Mouse (Mus musculus) hindbrain, embryonic 14.5 days (tissue): ENCODE results near the gene Map7. TPM values are rescaled to one million over a fixed set of nuclear protein-coding genes. Genes with fewer than 3 reads are reported as not detected.
A peak's percentile ranks its signal among the peaks of the same experiment; 100 is the strongest.

Source experiments
- ATAC-seq: fragments of 200-750 bp; cut with Nextera tagmentation; 2 replicates; pipeline ENCODE4 v1.8.0; 2017; ENCODE audit warnings: moderate number of reproducible peaks, mild to moderate bottlenecking, moderate TSS enrichment, moderate library complexity; ENCODE audit not compliant: low FRiP score
- DNase-seq: peaks from one replicate; pipeline ENCODE4 v3.0.0-alpha.2; 2015; ENCODE audit warnings: low spot score
- H3K27ac ChIP-seq: fragments of 300-500 bp; sonication (generic); 2 replicates; pipeline ENCODE4 v1.5.1; 2014; ENCODE audit warnings: mild to moderate bottlenecking, moderate library complexity
- H3K27me3 ChIP-seq: fragments of 300-500 bp; sonication (generic); 2 replicates; pipeline ENCODE4 v1.6.1; 2014; ENCODE audit warnings: mild to moderate bottlenecking, low read length, mixed read lengths; ENCODE audit not compliant: control insufficient read depth, insufficient read depth
- H3K36me3 ChIP-seq: fragments of 300-500 bp; sonication (generic); replicated peaks from 2 replicates; pipeline ENCODE4 v1.6.1; 2014; ENCODE audit not compliant: control insufficient read depth, insufficient read depth
- H3K4me1 ChIP-seq: fragments of 300-500 bp; sonication (generic); replicated peaks from 2 replicates; pipeline ENCODE4 v1.6.1; 2014; ENCODE audit warnings: antibody characterized with exemption, low read length, mixed read lengths; ENCODE audit not compliant: control insufficient read depth, insufficient read depth
- H3K4me2 ChIP-seq: fragments of 300-500 bp; sonication (generic); replicated peaks from 2 replicates; pipeline ENCODE4 v1.6.1; 2014; ENCODE audit warnings: mild to moderate bottlenecking, moderate library complexity
- H3K4me3 ChIP-seq: fragments of 300-500 bp; sonication (generic); replicated peaks from 2 replicates; pipeline ENCODE4 v1.5.1; 2014; ENCODE audit warnings: mild to moderate bottlenecking, low read length
- H3K9ac ChIP-seq: fragments of 300-500 bp; sonication (generic); 2 replicates; pipeline ENCODE4 v1.6.1; 2014
- H3K9me3 ChIP-seq: fragments of 300-500 bp; sonication (generic); 2 replicates; pipeline ENCODE4 v1.6.1; 2016; ENCODE audit warnings: low read length; ENCODE audit not compliant: control insufficient read depth
- WGBS: fragments of 180-500 bp; shearing (Covaris S2); extraction: QIAGEN DNeasy Blood & Tissue Kit; methylation state at CpG from one replicate; pipeline ENCODE4 v1.1.7; 2014; 5-methylcytosine and 5-hydroxymethylcytosine counted together
- polyA plus RNA-seq: library from polyadenylated mRNA; unstranded; fragments of >200 nt; fragmentation: Nextera tagmentation; extraction: Ambion mirVana; gene quantifications from 2 replicates; pipeline ENCODE4 v1.2.1, GENCODE M21; 2014

The Map7 gene
- polyA plus RNA-seq, 1 experiment from 2014 or later: 8.7 TPM

GRCm38 (mm10) chr10:20257054-20257643 lies 108.9 kb downstream of the Map7 start:
- Histone ChIP-seq H3K36me3 (no peaks in the 10 kb centered on the region), H3K4me2 (no peak overlapping the region), H3K4me1 (no peaks in the 10 kb centered on the region), H3K4me3 (no peak overlapping the region), H3K9ac (no peak overlapping the region), H3K27ac (no peak overlapping the region), H3K9me3 (no peaks in the 10 kb centered on the region), H3K27me3 (no peaks in the 10 kb centered on the region)
- WGBS: 91% methylated on average over 14 of the region's 14 CpGs
- no peak for DNase-seq
- no peak for ATAC-seq

GRCm38 (mm10) chr10:20257721-20258720 lies 109.8 kb downstream of the Map7 start:
- Histone ChIP-seq H3K4me1 (no peaks in the 10 kb centered on the region), H3K36me3 (no peaks in the 10 kb centered on the region)
- DNase-seq: no peak

GRCm38 (mm10) chr10:20259476-20259875 lies 111.2 kb downstream of the Map7 start:
- no peaks in the 10 kb centered on the region for H3K4me1 ChIP-seq
- no peak overlapping the region for H3K4me2 ChIP-seq
- no peak overlapping the region for H3K4me3 ChIP-seq
- DNase-seq (no peak), ATAC-seq (no peak)
- no peaks in the 10 kb centered on the region for H3K36me3 ChIP-seq
- no peaks in the 10 kb centered on the region for H3K9me3 ChIP-seq
- no peaks in the 10 kb centered on the region for H3K27me3 ChIP-seq
- 81% methylated on average over 2 of the region's 2 CpGs for WGBS
- no peak overlapping the region for H3K9ac ChIP-seq
- H3K27ac ChIP-seq: no peak overlapping the region

More at GRCm38 (mm10) chr10:20257721-20258720, 109.8 kb downstream of the Map7 start:
- no peak for ATAC-seq
- Histone ChIP-seq H3K9ac (no peak overlapping the region), H3K27me3 (no peaks in the 10 kb centered on the region), H3K27ac (no peak overlapping the region), H3K9me3 (no peaks in the 10 kb centered on the region), H3K4me2 (no peak overlapping the region), H3K4me3 (no peak overlapping the region)
- 89% methylated on average over 15 of the region's 15 CpGs for WGBS

GRCm38 (mm10) chr10:20262896-20263295 lies 114.6 kb downstream of the Map7 start:
- WGBS: 96% methylated on average over 6 of the region's 6 CpGs

GRCm38 (mm10) chr10:20264479-20264878 lies 116.2 kb downstream of the Map7 start:
- Histone ChIP-seq H3K4me3 (no peak overlapping the region), H3K27ac (no peak overlapping the region), H3K4me2 (no peak overlapping the region), H3K9me3 (no peaks in the 10 kb centered on the region), H3K9ac (no peak overlapping the region), H3K36me3 (no peaks in the 10 kb centered on the region), H3K4me1 (no peaks in the 10 kb centered on the region), H3K27me3 (no peaks in the 10 kb centered on the region)
- ATAC-seq (no peak), DNase-seq (no peak)
- 78% methylated on average over 7 of the region's 7 CpGs for WGBS

More at GRCm38 (mm10) chr10:20262896-20263295, 114.6 kb downstream of the Map7 start:
- Histone ChIP-seq H3K4me1 (no peaks in the 10 kb centered on the region), H3K4me2 (no peak overlapping the region), H3K36me3 (no peaks in the 10 kb centered on the region), H3K4me3 (no peak overlapping the region), H3K27me3 (no peaks in the 10 kb centered on the region), H3K9ac (no peak overlapping the region), H3K9me3 (no peaks in the 10 kb centered on the region), H3K27ac (no peak overlapping the region)
- DNase-seq: no peak
- no peak for ATAC-seq

- H3K27ac ChIP-seq: no peak overlapping the region
- no peak overlapping the region for H3K9ac ChIP-seq
- H3K9me3 ChIP-seq: no peaks in the 10 kb centered on the region
- no peak overlapping the region for H3K4me2 ChIP-seq
- WGBS: 76% methylated on average over 10 of the region's 10 CpGs
- H3K27me3 ChIP-seq: no peaks in the 10 kb centered on the region
- ATAC-seq (no peak), DNase-seq (no peak)
- H3K4me3 ChIP-seq: no peak overlapping the region
- no peaks in the 10 kb centered on the region for H3K36me3 ChIP-seq
- H3K4me1 ChIP-seq: no peaks in the 10 kb centered on the region
These were observed 118.8 kb downstream of the Map7 start for GRCm38 (mm10) chr10:20267032-20267431.

- Histone ChIP-seq H3K9me3 (no peaks in the 10 kb centered on the region), H3K36me3 (no peaks in the 10 kb centered on the region), H3K9ac (no peak overlapping the region), H3K4me2 (no peak overlapping the region), H3K4me1 (no peaks in the 10 kb centered on the region), H3K4me3 (no peak overlapping the region), H3K27me3 (no peaks in the 10 kb centered on the region), H3K27ac (no peak overlapping the region)
- DNase-seq (no peak), ATAC-seq (0 out of 2 replicates have a peak, but pooled peaks have one; percentile 2)
- WGBS: 63% methylated on average over 7 of the region's 7 CpGs
These were observed 120.7 kb downstream of the Map7 start for GRCm38 (mm10) chr10:20268945-20269344.

GRCm38 (mm10) chr10:20272380-20272779 lies 124.1 kb downstream of the Map7 start:
- no peak overlapping the region for H3K4me3 ChIP-seq
- H3K4me2 ChIP-seq: no peak overlapping the region

GRCm38 (mm10) chr10:20273278-20273677 lies 125.0 kb downstream of the Map7 start:
- Histone ChIP-seq H3K9me3 (no peaks in the 10 kb centered on the region), H3K36me3 (no peaks in the 10 kb centered on the region), H3K9ac (no peak overlapping the region), H3K27ac (no peak overlapping the region), H3K4me1 (no peaks in the 10 kb centered on the region), H3K4me2 (0 out of 2 replicates have a peak overlapping the region, but pooled peaks have one; percentile 10), H3K27me3 (no peaks in the 10 kb centered on the region), H3K4me3 (no peak overlapping the region)
- no peak for DNase-seq
- WGBS: 59% methylated on average over 15 of the region's 15 CpGs
- ATAC-seq: peak; percentile 65; the same call in 1 of the 2 replicates

More at GRCm38 (mm10) chr10:20272380-20272779, 124.1 kb downstream of the Map7 start:
- H3K36me3 ChIP-seq: no peaks in the 10 kb centered on the region
- H3K9me3 ChIP-seq: no peaks in the 10 kb centered on the region
- ATAC-seq (no peak), DNase-seq (no peak)
- H3K27ac ChIP-seq: no peak overlapping the region
- no peak overlapping the region for H3K9ac ChIP-seq
- H3K27me3 ChIP-seq: no peaks in the 10 kb centered on the region
- 95% methylated on average over 5 of the region's 5 CpGs for WGBS
- no peaks in the 10 kb centered on the region for H3K4me1 ChIP-seq
